Mouse (Mus musculus) adrenal gland, adult 18-20 months (tissue): ENCODE measurements around the gene Cx3cl1. TPM values are rescaled to one million over a fixed set of nuclear protein-coding genes. Genes with fewer than 3 reads are reported as not detected.

Source experiments
- DNase-seq, 2 experiments: peaks; one replicate each; pipeline ENCODE4 v3.0.0; 2021 to 2022; ENCODE audit warnings: low spot score in 2 of 2
- total RNA-seq, 2 experiments: library from RNA; stranded (reverse); gene quantifications; 1 replicate in 1 of 2; 2 replicates in 1 of 2; pipeline ENCODE4 v1.2.3; 2021

Gene Cx3cl1
- total RNA-seq, 2 experiments from 2014 or later: 31.3 to 35.4 TPM

GRCm38 (mm10) chr8:94800278-94800968, 28.6 kb downstream of the Cx3cl1 start:
- no peak for DNase-seq

DNA sequence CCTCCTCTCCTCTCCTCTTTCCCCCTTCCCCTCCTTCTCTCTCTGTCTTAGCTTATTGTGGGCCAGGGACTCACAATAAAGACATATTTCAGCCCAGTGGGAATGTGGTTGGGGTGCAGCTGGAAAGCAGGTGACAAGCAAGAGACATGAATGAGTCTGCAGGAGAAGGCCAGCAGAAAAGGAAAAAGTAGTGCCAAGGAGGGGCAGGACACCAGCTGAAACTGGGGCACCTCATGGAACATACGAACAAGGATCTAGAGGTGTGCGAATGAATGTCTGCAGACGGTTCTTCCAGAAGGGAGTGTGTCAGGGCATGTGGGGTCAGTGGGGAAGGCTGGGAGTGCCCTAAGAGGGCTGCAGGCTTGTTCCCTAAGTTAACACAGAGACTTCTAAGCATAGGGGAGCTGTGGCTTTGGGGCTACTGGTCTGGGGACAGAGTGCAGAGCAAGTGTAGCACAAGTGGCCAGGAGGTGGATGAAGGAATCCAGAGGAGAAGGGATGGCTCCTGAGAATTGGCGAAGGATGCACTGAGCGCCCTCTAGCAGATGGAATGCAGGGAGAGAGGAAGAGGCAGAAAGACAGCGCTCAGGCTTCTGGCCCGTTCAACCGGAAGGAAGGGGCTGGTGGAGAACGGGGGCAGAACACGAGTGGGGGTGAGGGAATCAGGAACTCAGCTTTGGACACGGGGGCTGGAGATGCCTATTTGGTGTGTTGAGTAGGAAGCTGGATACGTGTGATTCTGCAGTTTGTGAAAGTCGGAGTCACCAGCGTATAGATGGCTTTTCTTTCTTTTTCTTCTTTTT, 29.7 kb downstream of the Cx3cl1 start:
- peak in 1 of 2 experiments; percentile 29 for DNase-seq

DNA sequence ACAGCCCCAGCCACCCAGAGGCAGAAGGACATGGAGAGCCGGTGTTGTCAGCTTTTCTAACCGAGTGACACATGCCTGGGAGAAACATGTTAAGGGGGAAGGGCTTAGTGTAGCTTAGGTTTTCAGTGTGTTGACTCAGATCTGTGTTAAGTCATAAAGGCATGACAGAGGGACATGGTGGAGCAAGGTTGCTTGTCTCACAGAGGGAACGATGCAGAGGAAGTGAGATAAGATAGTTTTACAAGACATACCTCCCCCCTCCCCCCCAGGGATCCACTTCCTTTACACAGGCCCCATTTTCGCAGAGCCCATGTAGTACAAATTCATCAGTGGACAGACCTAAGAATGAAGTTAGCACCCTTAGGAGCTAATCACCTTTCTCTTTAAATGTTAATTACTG, 30.6 kb downstream of the Cx3cl1 start:
- DNase-seq: no peak

GRCm38 (mm10) chr8:94803551-94803950, 31.7 kb downstream of the Cx3cl1 start:
- DNase-seq: no peak

DNA sequence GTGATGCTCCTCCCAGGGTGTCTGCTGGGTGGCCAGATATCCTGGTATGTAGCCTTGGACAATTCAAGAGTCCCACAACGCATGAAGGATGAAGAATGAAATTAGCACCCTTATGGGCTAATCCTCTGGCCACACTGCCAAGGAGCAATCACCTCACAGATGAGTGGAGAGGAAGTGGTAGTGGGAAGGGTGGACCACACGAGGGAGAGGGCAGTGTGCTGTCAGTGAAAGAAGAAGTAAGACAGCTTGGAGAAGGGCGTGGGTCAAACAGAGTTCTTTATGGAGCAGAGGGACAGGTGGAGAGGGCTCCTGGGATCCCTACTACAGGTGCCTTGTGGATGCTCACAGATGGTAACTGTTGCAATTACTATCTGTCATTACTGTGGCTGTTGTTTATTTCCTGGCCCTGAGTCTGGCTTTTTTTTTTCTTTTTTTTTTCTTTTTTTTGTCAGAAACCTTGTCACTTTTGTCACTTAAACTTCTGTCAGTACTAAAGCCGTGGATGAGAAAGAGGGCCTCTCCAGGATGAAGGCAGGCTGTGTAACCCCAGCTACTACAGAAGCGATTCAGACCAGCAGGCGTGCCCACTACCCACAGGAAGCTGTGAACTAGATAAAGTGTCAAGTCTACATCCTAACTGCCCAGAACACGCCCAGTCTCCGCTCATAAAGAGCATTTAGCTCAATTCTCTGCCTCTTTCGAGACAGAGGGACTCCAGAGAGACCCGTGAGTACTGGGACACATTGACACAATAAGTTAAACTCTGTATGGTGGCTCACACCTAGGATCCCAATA, 32.9 kb downstream of the Cx3cl1 start:
- DNase-seq: no peak

DNA sequence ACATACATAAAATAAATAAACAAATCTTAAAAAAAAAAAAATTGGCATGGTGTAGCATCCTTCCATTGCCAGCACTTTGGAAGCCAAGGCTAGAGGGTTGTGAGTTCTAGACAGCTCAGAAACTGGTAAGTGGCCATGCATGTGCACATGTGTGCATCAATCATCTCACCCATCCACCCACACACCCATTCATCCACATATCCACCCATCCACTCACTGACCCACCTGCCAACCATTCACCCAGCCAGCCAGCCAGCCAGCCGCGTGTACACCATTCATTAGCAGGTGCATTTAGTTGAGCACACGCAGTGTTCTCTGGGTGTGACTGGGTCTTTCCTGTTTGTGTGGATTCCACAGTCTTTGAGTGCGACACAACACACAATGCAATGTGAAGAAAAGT, 34.0 kb downstream of the Cx3cl1 start:
- no peak for DNase-seq

DNA sequence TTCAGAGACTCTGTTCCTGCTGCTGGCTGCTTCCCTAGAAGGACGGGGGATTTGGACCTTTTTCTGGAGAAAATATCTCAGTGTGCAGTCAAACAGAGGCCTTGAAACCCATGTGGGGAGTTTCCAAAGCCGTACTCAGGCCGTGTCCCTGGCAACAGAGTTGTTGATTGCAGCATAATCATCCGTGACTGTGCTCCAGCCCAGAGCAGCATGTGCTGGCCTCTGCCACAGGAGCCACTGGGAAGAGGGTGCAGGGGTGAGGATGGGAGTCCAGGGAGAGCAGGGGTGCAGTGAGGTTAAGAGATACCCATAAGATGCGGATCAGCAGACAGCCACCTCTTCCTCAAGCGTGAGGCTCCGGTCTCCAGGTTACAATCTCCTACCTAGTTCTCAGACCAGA, 35.7 kb downstream of the Cx3cl1 start:
- DNase-seq: peak in 1 of 2 experiments; percentile 35

GRCm38 (mm10) chr8:94808372-94808771, 36.6 kb downstream of the Cx3cl1 start:
- DNase-seq: no peak

DNA sequence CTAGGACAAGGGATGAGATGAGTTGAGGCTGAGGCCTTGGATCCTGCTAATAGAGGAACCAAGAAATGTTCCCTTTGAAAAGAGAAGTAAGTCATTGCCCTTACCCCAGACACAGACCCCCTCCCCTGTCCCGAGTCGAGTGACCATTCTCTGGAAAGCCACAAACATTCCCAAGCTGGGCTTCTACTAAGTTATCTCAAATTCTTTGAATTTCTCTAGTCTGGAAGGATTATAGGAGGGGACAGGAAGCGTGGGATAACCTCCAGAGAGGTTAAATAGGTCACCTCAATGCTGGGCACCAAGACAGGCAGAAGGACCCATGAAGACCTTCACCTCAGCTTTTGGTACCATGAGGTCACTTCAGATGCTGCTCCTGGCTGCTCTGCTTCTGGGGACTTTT, 38.3 kb downstream of the Cx3cl1 start, which contains the start of gene Ccl17:
Gene Ccl17 (plus strand): TSS at position 301 of the 400 bp plus-strand sequence.
- no peak for DNase-seq

- DNase-seq: no peak
Observed at GRCm38 (mm10) chr8:94810855-94811254, 39.0 kb downstream of the Cx3cl1 start.

DNA sequence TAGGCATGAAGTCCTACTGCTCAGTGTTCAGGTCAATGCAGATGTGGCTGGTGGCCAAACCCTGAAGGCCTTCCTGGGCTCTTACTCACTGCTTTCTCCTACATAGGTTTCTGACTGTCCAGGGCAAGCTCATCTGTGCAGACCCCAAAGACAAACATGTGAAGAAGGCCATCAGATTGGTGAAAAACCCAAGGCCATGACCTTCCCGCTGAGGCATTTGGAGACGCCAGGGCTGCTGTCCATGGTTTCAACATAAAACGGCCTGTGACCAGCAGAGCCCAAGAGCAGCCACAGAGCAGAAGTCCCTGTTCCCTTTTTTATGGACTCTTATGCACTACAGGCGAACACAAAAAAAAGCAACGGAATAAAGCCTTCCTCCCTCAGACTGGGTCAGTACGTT, 39.8 kb downstream of the Cx3cl1 start:
- peak in 1 of 2 experiments; percentile 41 for DNase-seq

- peak; percentile 86 for DNase-seq
Observed at GRCm38 (mm10) chr8:94812645-94813098, 40.9 kb downstream of the Cx3cl1 start.

GRCm38 (mm10) chr8:94814556-94814955, 42.7 kb downstream of the Cx3cl1 start:
- DNase-seq: no peak

- no peak for DNase-seq
Observed at GRCm38 (mm10) chr8:94817933-94818332, 46.1 kb downstream of the Cx3cl1 start.

GRCm38 (mm10) chr8:94819671-94820179, 47.9 kb downstream of the Cx3cl1 start:
- no peak for DNase-seq

- DNase-seq: no peak
Observed at GRCm38 (mm10) chr8:94820553-94820952, 48.7 kb downstream of the Cx3cl1 start.

GRCm38 (mm10) chr8:94821381-94821780, 49.6 kb downstream of the Cx3cl1 start:
- DNase-seq: no peak

GRCm38 (mm10) chr8:94822637-94823560, 51.1 kb downstream of the Cx3cl1 start:
- peak; percentile 50 to 59 for DNase-seq

DNA sequence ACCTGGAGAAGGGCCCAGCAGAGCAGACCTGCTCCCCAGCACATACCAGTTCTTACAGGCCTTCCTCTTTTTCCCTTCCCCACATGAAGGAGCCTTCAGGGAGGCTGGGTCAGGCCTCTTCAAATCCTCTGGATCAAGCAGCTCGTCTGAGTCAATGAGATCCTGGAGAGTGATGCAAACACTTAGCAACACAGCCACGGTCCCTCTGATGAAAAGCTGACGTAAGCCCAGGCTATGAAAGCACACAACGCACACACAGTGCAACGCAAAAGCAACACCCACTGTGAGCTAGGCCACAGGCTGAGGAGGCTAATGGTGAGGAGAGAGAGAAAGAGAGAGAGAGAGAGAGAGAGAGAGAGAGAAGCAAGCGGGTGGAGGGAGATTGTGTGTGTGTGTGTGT, 53.4 kb downstream of the Cx3cl1 start:
- no peak for DNase-seq

DNA sequence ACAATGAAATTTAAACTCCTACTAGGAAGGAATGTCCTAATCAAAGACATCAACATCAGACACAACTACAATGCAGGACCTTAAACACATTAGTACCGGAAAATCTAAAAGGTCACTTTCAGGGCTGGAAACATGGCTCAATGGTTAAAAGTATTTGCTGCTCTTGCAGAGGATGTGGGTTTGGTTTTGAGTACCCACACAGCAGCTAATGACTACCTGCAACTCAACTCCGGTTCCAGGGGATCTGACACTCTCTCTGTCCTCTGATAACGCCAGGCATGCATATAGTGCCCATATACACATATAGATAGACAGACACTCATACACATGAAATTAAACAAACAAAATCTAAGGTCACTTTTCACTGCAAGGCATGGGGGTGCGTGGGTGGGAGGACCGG, 54.4 kb downstream of the Cx3cl1 start:
- DNase-seq: no peak
